ENCODE assay signal across 29 mouse cellular contexts in the genomic region with DNA sequence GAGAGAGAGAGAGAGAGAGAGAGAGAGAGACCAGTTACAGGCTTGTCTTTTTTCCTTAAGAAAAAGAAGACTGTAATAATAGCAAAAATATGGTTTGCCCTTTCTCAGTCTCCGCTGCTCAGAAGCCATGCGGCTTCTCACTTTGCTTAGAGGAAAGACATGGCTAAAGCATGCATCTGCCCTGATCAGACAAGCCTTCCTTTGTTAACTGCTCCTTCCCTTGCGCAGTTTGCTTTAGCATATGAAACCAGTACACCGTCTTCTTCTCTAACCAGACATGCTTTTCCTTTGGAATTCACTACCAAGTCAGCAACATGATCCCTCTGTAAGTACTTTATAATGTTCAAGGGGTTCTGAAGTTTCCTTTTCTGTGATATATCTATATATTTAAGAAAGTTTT.
DNase-seq lines count a peak whose midpoint lies in the region; ATAC-seq and TF ChIP-seq lines count a peak whose summit lies in the region.
"Had no signal": no experiment of that assay in that cellular context is flagged by ENCODE, and none has a peak within 500 bp of the region (broad histone marks: within the 10 kb centered on the region; RNA-seq: fewer than 3 reads in every experiment).

No protein-coding gene starts in this region.

- H3K4me1 ChIP-seq in hindbrain, postnatal 0 days (ENCODE audit: insufficient read depth, low read length) = no peaks in the 10 kb centered on the region
- H3K4me1 ChIP-seq in hindbrain, embryonic 10.5 days (replicated peaks) = no peaks in the 10 kb centered on the region
- no peaks in the 10 kb centered on the region for H3K4me1 ChIP-seq in embryonic facial prominence, embryonic 14.5 days (ENCODE audit: control insufficient read depth, insufficient read depth, low read length)
- H3K4me1 ChIP-seq: forebrain, embryonic 12.5 days; heart, embryonic 10.5 days; heart, embryonic 15.5 days; hindbrain, embryonic 12.5 days; limb, embryonic 15.5 days; midbrain, embryonic 10.5 days; stomach, embryonic 15.5 days had no signal

- no peak for TF ChIP-seq CTCF in hindbrain, postnatal 0 days (IDR thresholded peaks at IDR 0.05; ENCODE audit: low read depth)
- no peak for TF ChIP-seq CTCF in brain, embryonic 14.5 days (IDR thresholded peaks at IDR 0.05; ENCODE audit: borderline replicate concordance, extremely low read depth, insufficient read depth, insufficient read length)

- H3K27ac ChIP-seq in hindbrain, postnatal 0 days = no peak overlapping the region
- no peak overlapping the region for H3K27ac ChIP-seq in hindbrain, embryonic 10.5 days
- no peak overlapping the region for H3K27ac ChIP-seq in embryonic facial prominence, embryonic 14.5 days (replicated peaks; ENCODE audit: low read depth, low read length)
- H3K27ac ChIP-seq: forebrain, embryonic 12.5 days; heart, embryonic 10.5 days; heart, embryonic 15.5 days; hindbrain, embryonic 12.5 days; limb, embryonic 15.5 days; liver, embryonic 14.5 days; midbrain, embryonic 10.5 days; stomach, embryonic 15.5 days had no signal

- H3K9ac ChIP-seq in hindbrain, postnatal 0 days (replicated peaks; ENCODE audit: low read length) = no peak overlapping the region
- no peak overlapping the region for H3K9ac ChIP-seq in embryonic facial prominence, embryonic 14.5 days (ENCODE audit: low read depth, low read length)
- H3K9ac ChIP-seq: forebrain, embryonic 12.5 days; heart, embryonic 15.5 days; hindbrain, embryonic 12.5 days; limb, embryonic 15.5 days; liver, embryonic 14.5 days; lung, embryonic 14.5 days; stomach, embryonic 15.5 days had no signal

- TF ChIP-seq POLR2A in brain, embryonic 14.5 days (IDR thresholded peaks at IDR 0.05; ENCODE audit: borderline replicate concordance, extremely low read depth, insufficient read depth, insufficient read length, poor library complexity, severe bottlenecking) = no peak

- no peak for ATAC-seq in hindbrain, postnatal 0 days
- ATAC-seq in embryonic facial prominence, embryonic 14.5 days (ENCODE audit: low read depth) = no peak
- ATAC-seq: CD4-positive, CD25-positive, alpha-beta regulatory T cell, adult 4 months; intestine, embryonic 16.5 days had no signal

- 60% methylated on average over 4 of the region's 4 CpGs for WGBS in hindbrain, postnatal 0 days
- 63% methylated on average over 4 of the region's 4 CpGs for WGBS in hindbrain, embryonic 10.5 days
- WGBS in embryonic facial prominence, embryonic 14.5 days = 26% methylated on average over 4 of the region's 4 CpGs

- no peaks in the 10 kb centered on the region for H3K9me3 ChIP-seq in hindbrain, postnatal 0 days (ENCODE audit: low read length)
- H3K9me3 ChIP-seq in hindbrain, embryonic 10.5 days = no peaks in the 10 kb centered on the region
- H3K9me3 ChIP-seq in embryonic facial prominence, embryonic 14.5 days (ENCODE audit: control insufficient read depth, low read length) = no peaks in the 10 kb centered on the region
- H3K9me3 ChIP-seq: forebrain, embryonic 12.5 days; heart, embryonic 10.5 days; heart, embryonic 15.5 days; hindbrain, embryonic 12.5 days; limb, embryonic 15.5 days; midbrain, embryonic 10.5 days; stomach, embryonic 15.5 days had no signal

- intact Hi-C loops in left cerebral cortex, postnatal 36 days (cut with DNase I) = no loop called here

- H3K36me3 ChIP-seq in hindbrain, postnatal 0 days (ENCODE audit: insufficient read depth, low read length) = no peaks in the 10 kb centered on the region
- H3K36me3 ChIP-seq in hindbrain, embryonic 10.5 days = no peaks in the 10 kb centered on the region
- no peaks in the 10 kb centered on the region for H3K36me3 ChIP-seq in embryonic facial prominence, embryonic 14.5 days (ENCODE audit: control insufficient read depth, insufficient read depth, low read length)
- H3K36me3 ChIP-seq: forebrain, embryonic 12.5 days; heart, embryonic 10.5 days; heart, embryonic 15.5 days; hindbrain, embryonic 12.5 days; limb, embryonic 15.5 days; midbrain, embryonic 10.5 days; stomach, embryonic 15.5 days had no signal

- no peak overlapping the region for H3K4me2 ChIP-seq in hindbrain, postnatal 0 days (ENCODE audit: low read depth, low read length)
- no peak overlapping the region for H3K4me2 ChIP-seq in embryonic facial prominence, embryonic 14.5 days (ENCODE audit: low read depth, low read length)
- H3K4me2 ChIP-seq: forebrain, embryonic 12.5 days; heart, embryonic 15.5 days; hindbrain, embryonic 12.5 days; limb, embryonic 15.5 days; lung, embryonic 14.5 days; stomach, embryonic 15.5 days had no signal

- H3K4me3 ChIP-seq in hindbrain, postnatal 0 days (ENCODE audit: low read length) = no peak overlapping the region
- H3K4me3 ChIP-seq in hindbrain, embryonic 10.5 days = no peak overlapping the region
- no peak overlapping the region for H3K4me3 ChIP-seq in embryonic facial prominence, embryonic 14.5 days (ENCODE audit: low read depth, low read length)
- H3K4me3 ChIP-seq: forebrain, embryonic 12.5 days; heart, embryonic 10.5 days; heart, embryonic 15.5 days; hindbrain, embryonic 12.5 days; limb, embryonic 15.5 days; midbrain, embryonic 10.5 days; stomach, embryonic 15.5 days had no signal

- H3K27me3 ChIP-seq in hindbrain, postnatal 0 days (ENCODE audit: insufficient read depth, low read length) = no peaks in the 10 kb centered on the region
- H3K27me3 ChIP-seq in hindbrain, embryonic 10.5 days (ENCODE audit: insufficient read depth, poor library complexity, severe bottlenecking) = no peaks in the 10 kb centered on the region
- H3K27me3 ChIP-seq in embryonic facial prominence, embryonic 14.5 days (replicated peaks; ENCODE audit: control insufficient read depth, insufficient read depth, low read length) = no peaks in the 10 kb centered on the region
- H3K27me3 ChIP-seq: forebrain, embryonic 12.5 days; heart, embryonic 15.5 days; hindbrain, embryonic 12.5 days; limb, embryonic 15.5 days; stomach, embryonic 15.5 days had no signal

- peak; percentile 6 for DNase-seq in hindbrain, postnatal 0 days (ENCODE audit: low spot score)
- no peak for DNase-seq in hindbrain, embryonic 10.5 days (ENCODE audit: low spot score)
- peak; percentile 31 for DNase-seq in brain, embryonic 14.5 days (ENCODE audit: low read depth)
- peak; percentile 20 for DNase-seq in embryo, embryonic 11 days
- DNase-seq in embryonic facial prominence, embryonic 14.5 days (ENCODE audit: low spot score) = peak; percentile 34
- DNase-seq in left cerebral cortex, postnatal 36 days (ENCODE audit: low spot score in 2 of 2) = no peak
- DNase-seq in left cerebral cortex, adult 9 months (ENCODE audit: low spot score in 2 of 2) = no peak
- DNase-seq: adrenal gland, adult 2 months; adrenal gland, postnatal 36 days; cerebellum, adult 2 months; cerebellum, postnatal 14 days; gastrocnemius, postnatal 25 days; heart, adult 11 months; kidney, adult 8-10 months; kidney, postnatal 10 days; lung, embryonic 14.5 days; lung, postnatal 14 days; retina, postnatal 1 day; right cerebral cortex, postnatal 14 days had no signal

Comparison
In these comparisons a context has a peak if more than half of its experiments do, and no peak if none do; other contexts are left out.
1. DNase-seq: peak in hindbrain, postnatal 0 days (single experiment), brain, embryonic 14.5 days (single experiment), embryo, embryonic 11 days (single experiment) and embryonic facial prominence, embryonic 14.5 days (single experiment); none in hindbrain, embryonic 10.5 days (single experiment), left cerebral cortex, postnatal 36 days (0 of 2) and left cerebral cortex, adult 9 months (0 of 2).